Mouse (Mus musculus): ENCODE data around the gene Mpnd.

GRCm38 (mm10) chr17:55963171-55963570 is 42.3 kb upstream of the Mpnd start:
- TF ChIP-seq MAX (IDR thresholded peaks at IDR 0.05) = no peak
- TF ChIP-seq USF1 (IDR thresholded peaks at IDR 0.05; ENCODE audit: low read depth) = no peak
- TF ChIP-seq CTCF (IDR thresholded peaks at IDR 0.05; ENCODE audit: control insufficient read depth, insufficient read depth, insufficient read length) = no peak
- no peak for TF ChIP-seq MYOD1 (IDR thresholded peaks at IDR 0.05; ENCODE audit: control insufficient read depth, insufficient read length, low read depth)

Data from C2C12 (cell line).